Mouse (Mus musculus): ENCODE results near the gene Tmem92.

Gene Tmem92

DNA sequence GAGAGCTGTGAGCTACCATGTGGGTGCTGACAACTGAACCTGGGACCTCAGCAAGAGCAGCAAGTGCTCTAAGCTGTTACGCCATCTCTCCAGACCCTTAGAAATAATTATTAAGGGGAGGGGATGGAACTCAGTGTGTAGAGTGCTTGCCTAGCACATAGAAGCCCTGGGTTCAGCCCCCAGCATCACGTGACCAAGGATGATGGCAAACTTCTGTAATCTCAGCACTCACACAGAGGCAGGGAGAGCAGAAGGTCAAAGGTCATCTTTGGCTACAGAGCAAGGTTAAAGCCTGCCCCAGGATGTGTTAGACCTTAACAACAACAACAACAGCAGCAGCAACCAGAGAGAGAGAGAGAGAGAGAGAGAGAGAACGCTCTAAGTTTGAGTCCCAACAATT is 54.0 kb downstream of the Tmem92 start:
- DNase-seq (ENCODE audit: low spot score in 2 of 2) = no peak

DNA sequence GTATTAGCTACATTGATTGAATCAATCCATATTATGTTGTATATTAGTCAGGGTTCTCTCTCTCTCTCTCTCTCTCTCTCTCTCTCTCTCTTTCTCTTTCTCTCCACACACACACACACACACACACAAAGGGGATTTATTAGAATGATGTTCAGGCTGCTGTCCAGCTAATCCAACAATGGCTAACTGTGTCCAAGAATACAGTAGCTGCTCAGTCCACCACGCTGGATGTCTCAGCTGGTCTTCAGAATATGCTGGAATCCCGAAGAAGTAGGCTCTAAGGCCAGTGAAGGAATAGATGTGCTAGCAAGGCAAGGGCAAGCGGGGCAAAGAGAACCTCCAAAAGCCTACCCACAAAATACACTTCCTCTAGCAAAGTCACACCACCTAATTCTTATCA is 55.2 kb downstream of the Tmem92 start:
- no peak for DNase-seq (ENCODE audit: low spot score in 2 of 2)

Measured in left cerebral cortex, adult 9 months (tissue).